Mouse (Mus musculus): ENCODE data around the gene Bmpr1a. TPM values are rescaled to one million over a fixed set of nuclear protein-coding genes. Genes with fewer than 3 reads are reported as not detected.
"Not testable (repeated sequence)": the region's sequence is repeated elsewhere in the genome, so short reads cannot be mapped to it uniquely, and the experiment has no call there.

The Bmpr1a gene
- total and polyA plus RNA-seq, 2 experiments from 2014 or later: 20.6 to 52.5 TPM

GRCm38 (mm10) chr14:34373581-34373980, 129.6 kb downstream of the Bmpr1a start:
- ATAC-seq (no peak), DNase-seq (ENCODE audit: low spot score) (no peak)
- 82% methylated on average over 6 of the region's 6 CpGs for WGBS
- no peaks in the 10 kb centered on the region for H3K27me3 ChIP-seq (ENCODE audit: insufficient read depth, low read length)
- H3K4me3 ChIP-seq (ENCODE audit: low read length): no peak overlapping the region
- no peaks in the 10 kb centered on the region for H3K9me3 ChIP-seq (ENCODE audit: low read length)
- no peak overlapping the region for H3K27ac ChIP-seq
- no peak overlapping the region for H3K4me2 ChIP-seq (ENCODE audit: low read depth, low read length)
- no peaks in the 10 kb centered on the region; the same call in 1 of the 2 replicates for H3K4me1 ChIP-seq (ENCODE audit: insufficient read depth, low read length)
- no peak overlapping the region for H3K9ac ChIP-seq (replicated peaks; ENCODE audit: low read length)
- no peaks in the 10 kb centered on the region for H3K36me3 ChIP-seq (ENCODE audit: insufficient read depth, low read length)
- TF ChIP-seq CTCF (IDR thresholded peaks at IDR 0.05; ENCODE audit: low read depth): no peak

DNA sequence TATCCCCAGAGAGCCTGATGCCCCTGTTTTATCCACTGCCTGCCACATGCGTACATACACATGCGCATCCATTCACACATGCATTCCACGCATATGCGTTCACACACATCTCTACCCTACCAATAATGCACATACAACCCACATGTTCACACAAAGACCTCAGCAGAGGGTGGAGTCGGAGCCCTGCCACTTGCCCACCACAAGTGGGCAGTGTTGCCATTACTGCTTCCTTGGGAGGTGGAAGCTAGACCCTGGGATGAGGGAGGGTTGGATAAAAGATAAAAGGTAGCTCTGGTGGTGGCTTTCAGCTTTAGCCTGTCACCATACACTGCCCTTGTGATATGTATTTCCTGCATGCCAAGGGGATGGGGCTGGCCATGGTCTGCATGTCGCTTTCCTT, 130.5 kb downstream of the Bmpr1a start:
- ATAC-seq (peak; percentile 41; the same call in 1 of the 2 replicates), DNase-seq (ENCODE audit: low spot score) (peak; percentile 54)
- Histone ChIP-seq H3K27me3 (ENCODE audit: insufficient read depth, low read length) (no peaks in the 10 kb centered on the region), H3K4me3 (ENCODE audit: low read length) (no peak overlapping the region), H3K9ac (replicated peaks; ENCODE audit: low read length) (no peak overlapping the region), H3K36me3 (ENCODE audit: insufficient read depth, low read length) (no peaks in the 10 kb centered on the region), H3K27ac (no peak overlapping the region), H3K9me3 (ENCODE audit: low read length) (no peaks in the 10 kb centered on the region), H3K4me1 (ENCODE audit: insufficient read depth, low read length) (no peaks in the 10 kb centered on the region; the same call in 1 of the 2 replicates), H3K4me2 (ENCODE audit: low read depth, low read length) (no peak overlapping the region)
- TF ChIP-seq CTCF (IDR thresholded peaks at IDR 0.05; ENCODE audit: low read depth): peak; percentile 80
- whole genome bisulfite sequencing: 83% methylated on average over 6 of the region's 6 CpGs

DNA sequence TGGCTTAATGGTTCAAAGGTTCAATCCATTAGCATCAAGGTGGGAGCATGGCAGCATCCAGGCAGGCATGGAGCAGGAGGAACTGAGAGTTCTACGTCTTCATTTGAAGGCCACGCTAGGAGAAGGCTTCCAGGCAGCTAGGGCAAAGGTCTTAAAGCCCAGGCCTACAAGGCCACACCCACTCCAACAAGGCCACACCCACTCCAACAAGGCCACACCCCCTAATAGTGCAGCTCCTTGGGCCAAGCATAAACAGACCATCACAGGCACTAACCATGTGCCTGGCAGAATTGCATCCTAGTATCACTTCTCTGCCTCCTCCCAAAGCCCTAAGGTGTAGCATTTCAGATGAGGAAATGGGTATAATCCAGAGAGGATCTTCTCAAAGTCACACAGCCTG, 131.4 kb downstream of the Bmpr1a start:
- Histone ChIP-seq H3K9me3 (ENCODE audit: low read length) (no peaks in the 10 kb centered on the region), H3K4me3 (ENCODE audit: low read length) (no peak overlapping the region), H3K27me3 (ENCODE audit: insufficient read depth, low read length) (no peaks in the 10 kb centered on the region), H3K27ac (no peak overlapping the region), H3K4me1 (ENCODE audit: insufficient read depth, low read length) (no peaks in the 10 kb centered on the region; the same call in 1 of the 2 replicates), H3K36me3 (ENCODE audit: insufficient read depth, low read length) (no peaks in the 10 kb centered on the region), H3K4me2 (ENCODE audit: low read depth, low read length) (no peak overlapping the region), H3K9ac (replicated peaks; ENCODE audit: low read length) (no peak overlapping the region)
- ATAC-seq (no peak), DNase-seq (ENCODE audit: low spot score) (no peak)
- WGBS: 94% methylated on average over 2 of the region's 2 CpGs
- no peak for TF ChIP-seq CTCF (IDR thresholded peaks at IDR 0.05; ENCODE audit: low read depth)

- WGBS: 96% methylated on average over 3 of the region's 3 CpGs
- no peaks in the 10 kb centered on the region for H3K36me3 ChIP-seq (ENCODE audit: insufficient read depth, low read length)
- H3K4me1 ChIP-seq (ENCODE audit: insufficient read depth, low read length): no peaks in the 10 kb centered on the region; the same call in 1 of the 2 replicates
- no peaks in the 10 kb centered on the region for H3K9me3 ChIP-seq (ENCODE audit: low read length)
- no peak overlapping the region for H3K27ac ChIP-seq
- DNase-seq (ENCODE audit: low spot score): no peak
- no peak overlapping the region for H3K9ac ChIP-seq (replicated peaks; ENCODE audit: low read length)
- TF ChIP-seq CTCF (IDR thresholded peaks at IDR 0.05; ENCODE audit: low read depth): no peak
- H3K4me3 ChIP-seq (ENCODE audit: low read length): no peak overlapping the region
- no peaks in the 10 kb centered on the region for H3K27me3 ChIP-seq (ENCODE audit: insufficient read depth, low read length)
- ATAC-seq: no peak
- no peak overlapping the region for H3K4me2 ChIP-seq (ENCODE audit: low read depth, low read length)
Observed at GRCm38 (mm10) chr14:34370921-34371320, 132.2 kb downstream of the Bmpr1a start.

- Histone ChIP-seq H3K27me3 (ENCODE audit: insufficient read depth, low read length) (no peaks in the 10 kb centered on the region), H3K36me3 (ENCODE audit: insufficient read depth, low read length) (no peaks in the 10 kb centered on the region), H3K4me1 (ENCODE audit: insufficient read depth, low read length) (no peaks in the 10 kb centered on the region; the same call in 1 of the 2 replicates), H3K4me2 (ENCODE audit: low read depth, low read length) (no peak overlapping the region), H3K9me3 (ENCODE audit: low read length) (no peaks in the 10 kb centered on the region), H3K4me3 (ENCODE audit: low read length) (no peak overlapping the region), H3K27ac (no peak overlapping the region), H3K9ac (replicated peaks; ENCODE audit: low read length) (no peak overlapping the region)
- TF ChIP-seq CTCF (IDR thresholded peaks at IDR 0.05; ENCODE audit: low read depth): peak; percentile 30
- no peak for DNase-seq (ENCODE audit: low spot score)
- 57% methylated on average over 3 of the region's 3 CpGs for WGBS
- ATAC-seq: no peak
Observed at GRCm38 (mm10) chr14:34370203-34370602, 132.9 kb downstream of the Bmpr1a start.

DNA sequence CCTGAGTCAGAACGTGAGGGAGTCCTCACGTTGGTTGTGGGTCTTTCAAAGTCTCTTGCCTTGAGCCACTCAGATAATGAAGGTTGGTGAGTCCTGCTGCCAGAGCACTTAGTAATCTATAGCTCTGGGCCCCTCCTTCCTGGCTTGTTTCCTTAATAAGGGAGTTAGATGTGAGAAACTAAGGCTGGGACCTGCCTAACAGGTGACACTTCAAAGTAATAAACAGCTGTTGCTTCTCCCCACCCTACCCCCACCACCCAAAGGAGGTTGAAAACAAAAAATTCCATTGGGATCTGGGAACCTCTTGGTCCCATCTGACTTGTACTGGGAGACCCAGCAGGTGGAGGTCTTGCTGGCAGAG, 138.0 kb downstream of the Bmpr1a start:
- no peaks in the 10 kb centered on the region for H3K4me1 ChIP-seq (ENCODE audit: insufficient read depth, low read length)
- ATAC-seq (no peak), DNase-seq (ENCODE audit: low spot score) (no peak)
- no peak for TF ChIP-seq CTCF (IDR thresholded peaks at IDR 0.05; ENCODE audit: low read depth)
- H3K36me3 ChIP-seq (ENCODE audit: insufficient read depth, low read length): no peaks in the 10 kb centered on the region
- no peak overlapping the region for H3K4me2 ChIP-seq (ENCODE audit: low read depth, low read length)
- no peaks in the 10 kb centered on the region for H3K9me3 ChIP-seq (ENCODE audit: low read length)
- H3K4me3 ChIP-seq (ENCODE audit: low read length): no peak overlapping the region
- H3K9ac ChIP-seq (replicated peaks; ENCODE audit: low read length): no peak overlapping the region
- 93% methylated on average over 2 of the region's 2 CpGs for WGBS
- H3K27ac ChIP-seq: no peak overlapping the region
- H3K27me3 ChIP-seq (ENCODE audit: insufficient read depth, low read length): no peaks in the 10 kb centered on the region

- DNase-seq (ENCODE audit: low spot score); H3K27ac ChIP-seq; H3K4me1 ChIP-seq (ENCODE audit: insufficient read depth, low read length); H3K36me3 ChIP-seq (ENCODE audit: insufficient read depth, low read length); H3K27me3 ChIP-seq (ENCODE audit: insufficient read depth, low read length); H3K9me3 ChIP-seq (ENCODE audit: low read length): not testable (repeated sequence)
- Histone ChIP-seq H3K4me3 (ENCODE audit: low read length) (peak overlapping the region; percentile 40), H3K4me2 (ENCODE audit: low read depth, low read length) (peak overlapping the region; percentile 65), H3K9ac (replicated peaks; ENCODE audit: low read length) (peak overlapping the region; percentile 64; the same call in 1 of the 2 replicates)
- ATAC-seq: peak; percentile 21
- WGBS: 78% methylated on average over 15 of the region's 15 CpGs
Observed at GRCm38 (mm10) chr14:34364254-34365146, 138.6 kb downstream of the Bmpr1a start.

Data from hindbrain, postnatal 0 days (tissue).